Mouse (Mus musculus) liver, adult 2 months (tissue): Measurements from ENCODE around the gene Sept8.

Experiments used
- CTCF ChIP-seq: fragments of 200-500 bp; IDR thresholded peaks from 2 replicates; pipeline ENCODE4 v1.5.1; 2011; ENCODE audit warnings: low read depth, low read length, control low read depth
- POLR2A ChIP-seq: fragments of 200-500 bp; IDR thresholded peaks from 2 replicates; pipeline ENCODE4 v1.6.1; 2011; ENCODE audit warnings: low read length, control low read depth; ENCODE audit not compliant: insufficient read depth; ENCODE audit errors: extremely low read depth

DNA sequence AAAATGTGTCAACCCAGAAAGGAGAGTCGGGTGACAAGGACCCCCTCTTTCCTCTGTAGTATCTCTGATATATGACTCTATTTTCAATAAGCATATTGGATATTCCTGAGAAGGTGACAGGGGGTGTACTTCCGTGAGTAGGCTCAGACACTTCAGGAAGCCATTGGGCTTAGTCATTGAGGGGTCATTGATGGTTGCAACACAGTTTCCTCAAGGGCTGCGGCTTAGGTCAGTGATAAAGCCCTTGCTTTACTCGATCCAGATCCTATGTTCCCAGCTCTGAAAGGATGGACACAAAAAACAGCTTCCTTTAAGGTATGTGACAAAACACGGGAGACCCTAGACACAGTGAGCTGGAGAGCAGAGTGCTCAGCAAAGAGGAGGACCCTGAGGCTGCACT is 15.3 kb upstream of the Sept8 start:
- TF ChIP-seq CTCF (no peak), POLR2A (no peak)
